In the genomic region with DNA sequence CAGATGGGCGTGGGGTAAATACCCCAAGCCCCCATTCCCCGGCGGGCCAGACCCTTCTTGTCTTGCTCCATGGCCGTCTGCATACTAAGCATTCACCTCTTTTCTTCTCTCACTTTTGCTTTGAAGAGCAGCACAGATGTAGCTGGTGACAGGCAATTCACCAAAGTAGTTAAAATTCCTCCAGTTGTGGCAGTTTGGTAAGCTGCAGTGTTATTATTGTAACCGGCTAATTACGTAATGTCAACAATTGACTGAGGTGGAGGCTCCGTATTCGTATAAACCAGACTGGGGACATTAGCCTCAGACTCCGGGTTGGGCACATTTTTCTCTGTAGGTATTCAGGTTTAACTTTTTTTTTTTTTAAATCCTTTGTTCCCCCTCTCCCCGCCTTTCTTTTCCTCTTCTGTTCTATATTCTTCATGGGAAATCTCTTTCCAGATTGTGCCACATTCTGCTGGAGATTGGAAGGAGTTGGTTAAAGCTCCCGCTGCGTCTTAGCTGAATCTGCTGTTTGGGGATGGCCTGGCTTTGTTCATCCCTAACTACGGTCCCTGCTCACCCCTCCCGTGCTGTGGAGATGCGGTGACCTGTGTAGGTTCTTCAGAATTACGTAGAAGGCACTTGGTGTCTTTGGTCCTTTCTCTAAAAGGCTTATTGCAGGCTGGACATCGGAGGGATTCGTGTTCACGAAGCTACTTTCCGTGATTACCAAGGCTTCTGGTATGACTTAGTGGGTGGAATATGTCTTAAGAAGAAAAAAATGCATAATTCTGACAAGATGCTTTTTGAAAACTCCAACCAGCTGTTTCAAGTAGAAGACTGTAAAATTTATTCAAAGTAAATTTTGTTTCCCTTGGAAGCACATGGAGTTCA, we compare ENCODE assay signal across 10 mouse cellular contexts.
DNase-seq lines count a peak whose midpoint lies in the region; ATAC-seq lines count a peak whose summit lies in the region.
"Had no signal": no experiment of that assay in that cellular context is flagged by ENCODE, and none has a peak within 500 bp of the region (broad histone marks: within the 10 kb centered on the region; RNA-seq: fewer than 3 reads in every experiment).

No protein-coding gene starts in this region.

- no peaks in the 10 kb centered on the region for H3K27me3 ChIP-seq in lung, embryonic 15.5 days
- H3K27me3 ChIP-seq in hindbrain, embryonic 10.5 days (ENCODE audit: insufficient read depth, poor library complexity, severe bottlenecking) = no peaks in the 10 kb centered on the region
- H3K27me3 ChIP-seq in neural tube, embryonic 12.5 days (replicated peaks) = no peaks in the 10 kb centered on the region
- H3K27me3 ChIP-seq: heart, embryonic 15.5 days; limb, embryonic 15.5 days had no signal

- H3K9me3 ChIP-seq in lung, embryonic 15.5 days = no peaks in the 10 kb centered on the region
- 0 out of 2 replicates have a peak, but pooled peaks cover 4% of the 10 kb centered on the region for H3K9me3 ChIP-seq in hindbrain, embryonic 10.5 days
- H3K9me3 ChIP-seq in neural tube, embryonic 12.5 days = no peaks in the 10 kb centered on the region
- H3K9me3 ChIP-seq: heart, embryonic 15.5 days; limb, embryonic 15.5 days had no signal

- H3K36me3 ChIP-seq in lung, embryonic 15.5 days = no peaks in the 10 kb centered on the region
- H3K36me3 ChIP-seq in hindbrain, embryonic 10.5 days = no peaks in the 10 kb centered on the region
- no peaks in the 10 kb centered on the region for H3K36me3 ChIP-seq in neural tube, embryonic 12.5 days
- H3K36me3 ChIP-seq: heart, embryonic 15.5 days; limb, embryonic 15.5 days had no signal

- peaks cover 24% of the 10 kb centered on the region for H3K4me1 ChIP-seq in lung, embryonic 15.5 days
- peaks cover 48% of the 10 kb centered on the region for H3K4me1 ChIP-seq in hindbrain, embryonic 10.5 days (replicated peaks)
- H3K4me1 ChIP-seq in neural tube, embryonic 12.5 days = peaks cover 23% of the 10 kb centered on the region

- 45% methylated on average over 20 of the region's 20 CpGs for WGBS in lung, embryonic 15.5 days
- 25% methylated on average over 20 of the region's 20 CpGs for WGBS in hindbrain, embryonic 10.5 days
- WGBS in neural tube, embryonic 12.5 days = 27% methylated on average over 20 of the region's 20 CpGs

- no peak overlapping the region for H3K4me2 ChIP-seq in lung, embryonic 15.5 days
- peak overlapping the region; percentile 31 for H3K4me2 ChIP-seq in neural tube, embryonic 12.5 days (replicated peaks)
- H3K4me2 ChIP-seq: heart, embryonic 15.5 days; limb, embryonic 15.5 days had no signal

- no peak for DNase-seq in lung, postnatal 4 days
- peak; percentile 51 for DNase-seq in embryo, embryonic 11 days
- DNase-seq in hindbrain, embryonic 10.5 days (ENCODE audit: low spot score) = no peak
- no peak for DNase-seq in adrenal gland, adult (ENCODE audit: inconsistent age in 2 of 2, low spot score in 1 of 2)
- DNase-seq in left cerebral cortex, adult 8-10 months (ENCODE audit: low spot score in 2 of 2) = no peak
- DNase-seq: cerebellum, adult 9-11 months had no signal

- H3K27ac ChIP-seq in lung, embryonic 15.5 days = peak overlapping the region; percentile 43; the same call in 1 of the 2 replicates
- peak overlapping the region; percentile 84 for H3K27ac ChIP-seq in hindbrain, embryonic 10.5 days
- H3K27ac ChIP-seq in neural tube, embryonic 12.5 days = no peak overlapping the region
- H3K27ac ChIP-seq: heart, embryonic 15.5 days; limb, embryonic 15.5 days had no signal

- no peak overlapping the region for H3K9ac ChIP-seq in lung, embryonic 15.5 days
- no peak overlapping the region for H3K9ac ChIP-seq in neural tube, embryonic 12.5 days
- H3K9ac ChIP-seq: heart, embryonic 15.5 days; limb, embryonic 15.5 days had no signal

- ATAC-seq in lung, embryonic 15.5 days (ENCODE audit: borderline replicate concordance, extremely low read depth, low FRiP score, low TSS enrichment) = no peak
- ATAC-seq in neural tube, embryonic 12.5 days (ENCODE audit: low FRiP score, low read depth) = no peak

- no peak overlapping the region for H3K4me3 ChIP-seq in lung, embryonic 15.5 days
- peak overlapping the region; percentile 30 for H3K4me3 ChIP-seq in hindbrain, embryonic 10.5 days
- no peak overlapping the region for H3K4me3 ChIP-seq in neural tube, embryonic 12.5 days
- H3K4me3 ChIP-seq: heart, embryonic 15.5 days; limb, embryonic 15.5 days had no signal
